Mouse (Mus musculus) embryonic facial prominence, embryonic 15.5 days (tissue): ENCODE results near the gene Gda. TPM values are rescaled to one million over a fixed set of nuclear protein-coding genes. Genes with fewer than 3 reads are reported as not detected.

Source experiments
- ATAC-seq: fragments of 200-750 bp; cut with Nextera tagmentation; 2 replicates; pipeline ENCODE4 v1.8.0; 2017; ENCODE audit warnings: low read depth, moderate TSS enrichment; ENCODE audit not compliant: insufficient number of reproducible peaks, low FRiP score, low TSS enrichment
- H3K27ac ChIP-seq: fragments of 300-500 bp; sonication (generic); replicated peaks from 2 replicates; pipeline ENCODE4 v1.5.1; 2015; ENCODE audit warnings: mild to moderate bottlenecking, inconsistent platforms
- H3K27me3 ChIP-seq: fragments of 300-500 bp; sonication (generic); 2 replicates; pipeline ENCODE4 v1.6.1; 2015; ENCODE audit warnings: inconsistent platforms
- H3K36me3 ChIP-seq: fragments of 300-500 bp; sonication (generic); 2 replicates; pipeline ENCODE4 v1.6.1; 2015; ENCODE audit warnings: mild to moderate bottlenecking, inconsistent platforms
- H3K4me1 ChIP-seq: fragments of 300-500 bp; sonication (generic); 2 replicates; pipeline ENCODE4 v1.6.1; 2015; ENCODE audit warnings: inconsistent platforms
- H3K4me2 ChIP-seq: fragments of 300-500 bp; sonication (generic); replicated peaks from 2 replicates; pipeline ENCODE4 v1.6.1; 2015; ENCODE audit warnings: mild to moderate bottlenecking, inconsistent platforms
- H3K4me3 ChIP-seq: fragments of 300-500 bp; sonication (generic); replicated peaks from 2 replicates; pipeline ENCODE4 v1.5.1; 2015; ENCODE audit warnings: mild to moderate bottlenecking, inconsistent platforms
- H3K9ac ChIP-seq: fragments of 300-500 bp; sonication (generic); 2 replicates; pipeline ENCODE4 v1.6.1; 2015; ENCODE audit warnings: inconsistent platforms
- H3K9me3 ChIP-seq: fragments of 300-500 bp; sonication (generic); replicated peaks from 2 replicates; pipeline ENCODE4 v1.6.1; 2016; ENCODE audit warnings: inconsistent platforms
- WGBS: fragments of 180-500 bp; shearing (Covaris S2); methylation state at CpG from one replicate; pipeline ENCODE4 v1.1.7; 2015; 5-methylcytosine and 5-hydroxymethylcytosine counted together
- polyA plus RNA-seq: library from polyadenylated mRNA; unstranded; fragments of >200 nt; fragmentation: Nextera tagmentation; extraction: Ambion mirVana; gene quantifications from 2 replicates; pipeline ENCODE4 v1.2.1, GENCODE M21; 2015

Gene Gda
- polyA plus RNA-seq = 0.42 and 0.49 TPM in 2 replicates

GRCm38 (mm10) chr19:21473345-21473744 is at the start of gene Gda:
Gene Gda, minus strand, starts transcription at chr19:21473445.
- Histone ChIP-seq H3K27me3 (peaks cover 14% of the 10 kb centered on the region), H3K4me3 (peak within 1 kb of the TSS; percentile 50), H3K9me3 (no peaks in the 10 kb centered on the region), H3K9ac (0 out of 2 replicates have a peak within 1 kb of the TSS, but pooled peaks have one; percentile 21), H3K4me2 (peak within 1 kb of the TSS; percentile 90), H3K4me1 (peaks cover 6% of the 10 kb centered on the region; the same call in 1 of the 2 replicates), H3K27ac (no peak within 1 kb of the TSS), H3K36me3 (no peaks in the 10 kb centered on the region)
- no peak for ATAC-seq
- WGBS = 62% methylated on average over 2 of the region's 2 CpGs

DNA sequence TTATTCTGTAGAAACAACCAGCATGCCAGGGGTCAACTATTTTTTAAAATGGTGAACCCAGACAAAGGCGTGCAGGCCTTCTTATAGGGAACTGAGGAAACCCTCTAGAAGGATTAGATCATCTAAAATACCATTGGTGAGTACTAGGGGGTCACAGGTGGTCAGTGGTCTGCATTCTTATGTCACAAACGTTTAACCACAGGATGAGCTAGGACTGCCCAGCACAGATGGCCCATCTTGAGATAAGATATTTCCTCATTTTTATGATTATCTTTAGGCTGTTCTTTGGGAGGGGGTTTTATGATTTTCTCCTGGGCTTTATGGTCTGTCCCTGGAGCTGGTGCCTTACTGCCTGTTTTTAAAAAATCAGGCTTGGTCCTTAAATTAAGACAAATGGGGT is 47.0 kb upstream of the Gda start:
- Histone ChIP-seq H3K9ac (no peak overlapping the region), H3K36me3 (no peaks in the 10 kb centered on the region), H3K9me3 (no peaks in the 10 kb centered on the region), H3K4me3 (no peak overlapping the region), H3K27ac (no peak overlapping the region), H3K4me2 (no peak overlapping the region), H3K27me3 (no peaks in the 10 kb centered on the region), H3K4me1 (no peaks in the 10 kb centered on the region)
- 67% methylated on average over 2 of the region's 2 CpGs for WGBS
- no peak for ATAC-seq

- no peak overlapping the region for H3K27ac ChIP-seq
- WGBS = 52% methylated on average over 3 of the region's 3 CpGs
- no peaks in the 10 kb centered on the region for H3K4me1 ChIP-seq
- no peak for ATAC-seq
- H3K27me3 ChIP-seq = no peaks in the 10 kb centered on the region
- H3K4me3 ChIP-seq = no peak overlapping the region
- H3K9ac ChIP-seq = no peak overlapping the region
- H3K4me2 ChIP-seq = no peak overlapping the region
- no peaks in the 10 kb centered on the region for H3K9me3 ChIP-seq
- no peaks in the 10 kb centered on the region for H3K36me3 ChIP-seq
Observed at GRCm38 (mm10) chr19:21510116-21510515, 36.9 kb upstream of the Gda start.

GRCm38 (mm10) chr19:21507561-21508232 is 34.5 kb upstream of the Gda start:
- Histone ChIP-seq H3K36me3 (no peaks in the 10 kb centered on the region), H3K27me3 (no peaks in the 10 kb centered on the region), H3K9ac (no peak overlapping the region), H3K4me1 (no peaks in the 10 kb centered on the region), H3K9me3 (no peaks in the 10 kb centered on the region), H3K27ac (no peak overlapping the region), H3K4me2 (no peak overlapping the region), H3K4me3 (no peak overlapping the region)
- 78% methylated on average over 7 of the region's 7 CpGs for WGBS
- no peak for ATAC-seq

DNA sequence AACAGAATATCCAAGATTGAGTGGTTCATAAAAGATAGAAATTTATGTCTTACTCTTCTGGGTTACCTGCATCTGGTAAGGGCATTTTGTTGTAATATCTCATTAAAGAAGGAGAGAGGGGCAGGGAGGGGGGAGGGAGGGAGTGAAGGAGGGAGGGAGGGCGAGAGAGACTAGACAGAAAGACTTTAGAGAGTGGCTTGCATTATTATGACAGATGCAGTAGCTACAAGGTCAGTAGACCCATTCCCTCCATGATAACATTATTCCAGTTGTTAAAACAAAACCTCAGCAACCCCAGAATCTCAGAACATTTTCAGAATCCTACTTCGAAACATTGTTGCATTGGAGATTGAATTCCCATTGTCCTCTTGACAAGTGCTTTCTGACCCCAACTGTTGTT is 33.9 kb upstream of the Gda start:
- H3K9me3 ChIP-seq = no peaks in the 10 kb centered on the region
- H3K9ac ChIP-seq = no peak overlapping the region
- H3K36me3 ChIP-seq = no peaks in the 10 kb centered on the region
- no peaks in the 10 kb centered on the region for H3K4me1 ChIP-seq
- no peak overlapping the region for H3K4me3 ChIP-seq
- H3K27me3 ChIP-seq = no peaks in the 10 kb centered on the region
- 78% methylated on average over 2 of the region's 2 CpGs for WGBS
- no peak for ATAC-seq
- H3K27ac ChIP-seq = no peak overlapping the region
- no peak overlapping the region for H3K4me2 ChIP-seq

GRCm38 (mm10) chr19:21504716-21505115 is 31.5 kb upstream of the Gda start:
- no peak for ATAC-seq
- Histone ChIP-seq H3K27ac (no peak overlapping the region), H3K4me3 (no peak overlapping the region), H3K9ac (no peak overlapping the region), H3K36me3 (no peaks in the 10 kb centered on the region), H3K9me3 (no peaks in the 10 kb centered on the region), H3K27me3 (no peaks in the 10 kb centered on the region), H3K4me1 (no peaks in the 10 kb centered on the region), H3K4me2 (no peak overlapping the region)
- WGBS = 79% methylated on average over 2 of the region's 2 CpGs

GRCm38 (mm10) chr19:21499394-21499983 is 26.2 kb upstream of the Gda start:
- no peak overlapping the region for H3K4me3 ChIP-seq
- H3K27ac ChIP-seq = no peak overlapping the region
- H3K9me3 ChIP-seq = no peaks in the 10 kb centered on the region
- no peak overlapping the region for H3K4me2 ChIP-seq
- H3K4me1 ChIP-seq = no peaks in the 10 kb centered on the region
- ATAC-seq = no peak
- no peak overlapping the region for H3K9ac ChIP-seq
- H3K36me3 ChIP-seq = no peaks in the 10 kb centered on the region
- H3K27me3 ChIP-seq = no peaks in the 10 kb centered on the region
- 62% methylated on average over 2 of the region's 2 CpGs for WGBS

GRCm38 (mm10) chr19:21495817-21496216 is 22.6 kb upstream of the Gda start:
- Histone ChIP-seq H3K4me3 (no peak overlapping the region), H3K4me1 (no peaks in the 10 kb centered on the region), H3K27ac (no peak overlapping the region), H3K9me3 (no peaks in the 10 kb centered on the region), H3K9ac (no peak overlapping the region), H3K36me3 (no peaks in the 10 kb centered on the region), H3K27me3 (no peaks in the 10 kb centered on the region), H3K4me2 (no peak overlapping the region)
- 59% methylated on average over 4 of the region's 4 CpGs for WGBS
- ATAC-seq = no peak

DNA sequence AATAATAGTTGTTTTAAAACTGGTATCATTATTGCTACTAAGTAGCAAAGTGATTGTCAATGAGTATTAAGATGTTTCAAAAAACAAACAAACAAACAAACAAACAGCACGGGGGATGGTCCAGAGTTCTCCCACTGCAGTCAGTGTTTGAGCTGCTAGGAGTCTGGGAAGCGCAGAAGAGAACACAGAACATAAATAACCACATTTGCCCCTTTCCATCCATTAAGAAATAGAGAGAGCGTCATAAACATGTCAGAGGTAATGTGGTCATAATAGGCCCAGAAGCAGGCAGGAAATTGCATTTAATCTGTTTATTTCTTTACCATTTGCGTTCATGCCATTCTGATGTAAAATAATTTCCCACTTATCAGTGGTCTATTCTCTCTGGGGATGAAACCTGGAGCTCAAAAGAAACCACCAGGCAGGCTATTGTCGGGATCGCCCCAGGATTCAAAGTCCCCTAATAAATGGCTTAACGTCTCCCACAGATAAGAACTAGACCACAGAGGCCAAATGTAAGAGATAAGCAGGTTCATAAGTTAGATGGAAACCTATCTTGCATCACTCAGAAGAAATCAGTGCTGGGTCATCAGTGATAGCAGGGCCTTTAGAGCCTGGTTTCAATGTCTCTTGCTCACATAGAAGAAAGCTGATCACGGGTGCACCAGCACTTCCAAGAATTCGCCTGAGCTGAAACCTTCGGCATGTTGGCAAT is 20.7 kb upstream of the Gda start:
- no peak for ATAC-seq
- Histone ChIP-seq H3K4me2 (no peak overlapping the region), H3K27me3 (no peaks in the 10 kb centered on the region), H3K36me3 (no peaks in the 10 kb centered on the region), H3K9me3 (no peaks in the 10 kb centered on the region), H3K4me3 (no peak overlapping the region), H3K27ac (no peak overlapping the region), H3K4me1 (no peaks in the 10 kb centered on the region), H3K9ac (no peak overlapping the region)
- WGBS = 79% methylated on average over 10 of the region's 10 CpGs

- Histone ChIP-seq H3K9me3 (no peaks in the 10 kb centered on the region), H3K4me1 (no peaks in the 10 kb centered on the region), H3K4me3 (no peak overlapping the region), H3K27me3 (no peaks in the 10 kb centered on the region), H3K36me3 (no peaks in the 10 kb centered on the region), H3K27ac (no peak overlapping the region), H3K4me2 (no peak overlapping the region), H3K9ac (no peak overlapping the region)
- no peak for ATAC-seq
Observed at GRCm38 (mm10) chr19:21491391-21491790, 18.1 kb upstream of the Gda start.

GRCm38 (mm10) chr19:21487124-21487944 is 14.1 kb upstream of the Gda start:
- ATAC-seq = no peak
- Histone ChIP-seq H3K27me3 (no peaks in the 10 kb centered on the region), H3K9me3 (no peaks in the 10 kb centered on the region), H3K4me1 (no peaks in the 10 kb centered on the region), H3K4me3 (no peak overlapping the region), H3K9ac (no peak overlapping the region), H3K36me3 (no peaks in the 10 kb centered on the region), H3K4me2 (no peak overlapping the region), H3K27ac (no peak overlapping the region)
- WGBS = 71% methylated on average over 5 of the region's 5 CpGs
